Mouse (Mus musculus) ZHBTc4 (cell line): Measurements from ENCODE around the gene Igdcc4.
"Not testable (repeated sequence)": the region's sequence is repeated elsewhere in the genome, so short reads cannot be mapped to it uniquely, and the experiment has no call there.

ENCODE experiments used
- DNase-seq: peaks from one replicate; pipeline ENCODE4 v3.0.0-alpha.2; 2011; ENCODE audit warnings: low read depth, low spot score

Gene Igdcc4

GRCm38 (mm10) chr9:65100991-65101685 lies at the start of gene Igdcc4:
Gene Igdcc4, plus strand, starts transcription at chr9:65101486.
- peak; percentile 49 for DNase-seq

DNA sequence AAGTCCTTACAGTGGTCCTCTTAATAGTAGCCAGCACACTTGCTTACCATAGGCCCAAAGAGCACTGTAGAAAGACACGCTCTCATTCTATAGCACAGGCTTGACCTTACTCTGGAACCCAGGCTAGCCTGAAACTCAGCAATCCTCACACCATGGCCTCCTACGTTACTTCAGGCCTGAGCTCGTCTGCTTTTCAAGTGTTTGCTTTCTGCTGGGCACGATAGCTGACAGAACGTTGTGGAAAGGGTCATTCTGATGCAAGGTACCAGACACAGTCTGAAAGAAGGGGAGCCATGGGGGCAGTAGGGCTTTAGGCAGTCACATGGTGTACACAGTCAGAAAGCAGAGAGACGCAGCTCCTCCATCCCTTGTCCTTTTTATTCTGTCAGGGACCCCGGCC lies 37.0 kb upstream of the Igdcc4 start:
- DNase-seq: no peak

GRCm38 (mm10) chr9:65070587-65070986 lies 30.7 kb upstream of the Igdcc4 start:
- DNase-seq: no peak

DNA sequence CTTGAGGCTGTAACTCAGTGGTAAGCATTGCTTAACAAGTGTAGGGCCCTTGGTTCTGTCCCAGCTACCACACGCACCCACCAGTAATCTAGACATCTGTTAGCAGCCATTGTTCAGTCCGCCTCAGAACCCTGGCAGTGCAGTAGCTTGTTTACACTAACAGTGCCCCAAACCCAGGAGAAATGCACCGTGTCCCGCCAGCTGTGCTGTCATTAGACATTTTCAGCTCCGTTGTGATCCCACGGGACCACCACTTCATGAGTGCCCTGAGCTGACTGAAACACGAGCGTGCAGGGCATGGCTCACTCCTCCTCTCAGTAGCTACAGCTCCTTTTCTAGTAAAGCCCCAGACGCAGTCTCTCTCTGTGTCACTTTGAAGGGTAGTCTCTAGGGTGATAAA lies 27.7 kb upstream of the Igdcc4 start:
- no peak for DNase-seq

DNA sequence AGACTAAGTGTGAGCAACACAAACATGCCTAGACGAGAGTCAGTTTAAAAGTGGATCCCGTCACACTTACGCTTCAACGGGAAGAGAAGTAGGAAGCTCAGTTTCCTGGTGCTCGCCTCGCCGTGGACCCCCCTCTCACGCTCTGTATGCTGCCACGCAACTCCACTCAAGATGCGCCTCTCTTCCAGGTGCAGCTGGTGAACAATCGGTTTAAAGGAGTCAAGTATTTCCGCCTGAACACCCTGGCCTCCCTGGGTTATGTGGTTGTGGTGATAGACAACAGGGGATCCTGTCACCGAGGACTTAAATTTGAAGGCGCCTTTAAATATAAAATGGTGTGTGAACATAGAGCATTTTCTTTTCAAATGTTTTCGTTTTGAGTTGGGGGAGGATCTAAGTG lies 27.0 kb upstream of the Igdcc4 start:
- DNase-seq: no peak

DNA sequence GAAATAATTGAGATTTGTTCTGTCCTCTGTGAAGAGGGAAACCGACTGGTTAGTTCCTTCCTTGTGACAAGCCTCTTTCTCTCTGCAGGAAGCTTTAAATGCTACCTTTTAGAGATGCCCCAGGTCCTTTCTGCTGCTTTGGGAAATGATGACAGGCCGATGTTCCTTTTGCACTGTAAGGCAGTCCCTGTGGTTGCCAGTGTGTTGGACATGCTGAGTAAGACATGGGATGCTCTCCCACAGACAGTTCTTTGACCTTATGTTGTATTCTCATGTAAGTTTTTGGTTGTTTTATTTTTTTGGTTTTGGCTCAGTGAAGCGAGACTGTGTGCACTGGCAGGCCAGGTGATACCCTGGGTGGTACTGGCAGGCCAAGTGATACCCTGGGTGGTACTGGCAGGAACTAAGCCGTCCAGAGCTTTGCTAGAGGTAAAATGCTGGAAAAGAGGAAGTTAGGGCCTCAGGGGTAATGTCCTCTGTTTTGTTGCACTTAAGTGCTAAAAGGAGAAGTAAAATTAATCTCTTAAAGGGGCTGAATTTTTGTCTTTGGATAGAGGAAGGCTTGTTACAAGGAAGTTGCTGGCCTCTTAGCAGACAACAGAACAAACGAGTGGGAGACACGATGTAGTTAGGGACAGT lies 26.3 kb upstream of the Igdcc4 start:
- DNase-seq: no peak

DNA sequence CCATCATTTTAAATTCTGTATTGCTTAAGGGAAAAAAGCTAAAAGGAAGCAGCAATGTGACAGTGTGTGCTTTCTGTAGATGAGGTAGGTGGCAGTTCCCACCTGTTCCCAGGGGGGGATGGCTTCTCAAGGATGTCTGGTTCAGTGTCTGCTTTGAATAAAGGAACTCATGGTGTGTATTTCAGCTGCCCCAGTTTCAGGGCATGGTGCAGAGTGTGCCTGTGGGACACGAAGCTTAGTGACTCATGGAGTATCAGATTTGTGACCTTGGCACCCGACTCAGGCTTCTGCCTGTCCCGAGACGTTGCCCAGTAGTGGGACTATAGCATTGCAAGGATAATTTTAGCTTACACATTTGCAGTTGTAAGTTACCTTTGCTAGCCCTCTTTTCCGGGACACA lies 23.8 kb upstream of the Igdcc4 start:
- no peak for DNase-seq

DNA sequence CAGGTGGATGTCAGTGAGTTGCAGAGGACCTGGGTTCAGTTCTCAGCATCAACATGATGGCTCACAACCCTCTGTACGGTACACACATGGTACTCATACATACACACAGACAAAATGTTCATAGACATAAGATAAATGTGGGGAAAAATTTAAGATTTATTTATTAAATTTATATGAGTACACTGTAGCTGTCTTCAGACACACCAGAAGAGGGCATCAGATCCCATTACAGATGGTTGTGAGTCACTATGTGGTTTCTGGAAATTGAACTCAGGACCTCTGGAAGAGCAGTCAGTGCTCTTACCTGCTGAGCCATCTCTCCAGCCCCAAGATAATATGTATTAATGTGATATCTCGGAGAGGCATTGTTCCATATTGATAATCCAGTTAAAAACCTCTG lies 21.1 kb upstream of the Igdcc4 start:
- not testable (repeated sequence) for DNase-seq

GRCm38 (mm10) chr9:65083075-65083765 lies 18.1 kb upstream of the Igdcc4 start:
- DNase-seq: peak; percentile 73

- DNase-seq: peak; percentile 18
Observed at GRCm38 (mm10) chr9:65084198-65084807, 17.0 kb upstream of the Igdcc4 start.

DNA sequence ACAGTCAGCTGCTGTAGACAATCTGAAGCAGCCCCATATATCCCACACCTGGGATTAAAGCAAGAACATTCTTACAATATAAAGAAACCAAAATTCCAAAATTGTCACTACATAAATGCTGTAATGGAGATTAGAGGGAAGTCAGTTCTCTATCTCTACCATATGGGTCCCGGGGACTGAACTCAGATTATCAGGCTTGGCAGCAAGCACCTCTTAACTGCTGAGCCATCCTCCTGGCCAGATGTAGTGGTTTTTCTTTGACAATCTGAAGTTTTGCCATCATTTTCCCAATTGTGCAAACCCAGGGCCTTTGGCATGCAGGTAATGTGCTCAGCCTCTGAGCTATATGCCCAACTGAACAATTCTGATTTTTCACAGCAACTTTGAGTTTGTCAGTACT lies 16.0 kb upstream of the Igdcc4 start:
- no peak for DNase-seq

DNA sequence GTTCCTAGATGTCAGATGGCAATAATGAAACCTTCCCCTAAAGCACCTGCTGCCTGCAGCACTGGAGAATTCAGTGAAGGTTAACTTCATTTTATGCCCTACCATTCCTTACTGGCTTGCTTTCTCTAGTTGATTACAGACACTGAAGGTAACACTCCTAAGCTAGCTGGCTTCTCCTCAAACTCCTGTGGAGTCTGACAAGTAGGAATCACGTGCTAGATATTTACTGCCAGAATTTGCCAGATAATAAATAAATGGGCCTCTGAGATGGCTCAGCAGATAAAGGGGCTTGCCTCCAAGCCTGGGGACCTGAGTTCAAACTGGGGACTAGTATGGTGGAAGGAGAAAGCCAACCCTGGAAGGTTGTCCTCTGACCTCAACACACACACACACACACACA lies 14.5 kb upstream of the Igdcc4 start:
- no peak for DNase-seq

DNA sequence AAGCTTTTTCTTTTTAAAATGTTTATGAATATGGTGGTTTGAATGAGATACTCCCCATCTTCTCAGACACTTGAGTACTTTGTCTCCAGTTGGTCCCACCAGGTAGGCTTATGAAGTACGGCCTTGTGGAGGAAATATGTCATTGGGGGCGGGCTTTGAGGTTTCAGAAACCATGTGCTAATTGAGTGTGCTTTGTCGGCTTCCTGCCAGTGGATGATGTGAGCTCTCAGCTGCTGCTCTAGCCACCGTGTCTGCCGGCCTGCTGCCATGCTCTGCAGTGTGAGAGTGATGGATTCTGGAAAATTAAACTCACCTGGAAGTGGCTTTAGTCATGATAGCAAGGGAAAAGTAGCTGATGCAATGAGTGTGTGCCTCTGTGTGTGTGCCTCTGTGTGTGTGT lies 13.8 kb upstream of the Igdcc4 start:
- DNase-seq: no peak

- peak; percentile 88 for DNase-seq
Observed at GRCm38 (mm10) chr9:65094237-65094636, 7.0 kb upstream of the Igdcc4 start.

GRCm38 (mm10) chr9:65101686-65102376 lies 545 bp downstream of the Igdcc4 start:
- DNase-seq: peak; percentile 51

- peak; percentile 67 for DNase-seq
Observed at GRCm38 (mm10) chr9:65102377-65103172, 1.3 kb downstream of the Igdcc4 start.

DNA sequence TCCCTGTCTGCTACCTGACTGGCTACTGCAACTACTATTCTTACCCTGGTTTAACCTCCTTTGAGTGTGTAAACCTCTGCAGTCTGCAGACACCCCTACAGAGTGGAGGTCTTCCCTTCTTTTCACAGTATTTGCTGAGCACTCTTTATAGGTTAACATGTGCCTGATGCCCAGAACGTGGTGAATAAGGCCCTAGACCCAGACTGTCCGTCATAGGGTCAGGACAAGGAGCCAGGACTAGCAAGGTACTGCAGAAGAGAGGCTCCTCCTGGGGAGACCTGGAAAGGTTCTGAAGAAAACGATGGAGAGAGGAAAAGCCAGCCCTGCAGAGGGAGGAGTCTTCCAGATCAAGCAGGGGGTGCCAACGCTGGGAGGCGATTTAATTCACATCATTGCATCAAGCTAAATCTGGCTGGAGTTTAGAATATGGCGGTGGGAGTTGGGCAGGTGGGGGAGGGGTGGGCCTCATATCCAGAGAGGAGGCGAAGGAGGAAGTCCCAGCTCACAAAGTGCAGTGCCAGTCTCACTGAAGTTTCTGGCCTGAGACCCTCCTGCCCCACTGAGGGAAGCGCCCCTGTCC lies 2.0 kb downstream of the Igdcc4 start:
- DNase-seq: no peak

GRCm38 (mm10) chr9:65106821-65107220 lies 5.5 kb downstream of the Igdcc4 start:
- no peak for DNase-seq

DNA sequence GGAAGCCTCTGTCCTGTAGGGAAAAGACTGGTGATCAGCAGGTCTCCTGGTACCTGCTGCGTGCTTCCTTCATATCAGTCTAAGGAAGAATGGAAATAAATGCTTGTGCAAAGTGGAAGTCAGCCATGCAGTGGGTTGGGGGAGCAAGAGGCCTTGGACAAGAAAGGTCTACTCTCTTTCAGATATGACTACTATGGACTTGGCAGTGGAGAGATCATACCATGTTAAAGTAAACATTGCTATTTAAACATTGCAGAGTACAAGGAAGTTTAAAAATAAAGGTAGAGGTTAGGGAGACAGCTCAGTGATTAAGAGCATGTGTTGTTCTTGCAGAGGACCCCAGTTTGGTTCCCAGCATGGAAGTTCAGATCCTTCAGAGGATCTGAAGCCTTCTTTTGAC lies 6.6 kb downstream of the Igdcc4 start:
- DNase-seq: no peak
